Mouse (Mus musculus): ENCODE data around the gene Pik3r1. TPM values are rescaled to one million over a fixed set of nuclear protein-coding genes. Genes with fewer than 3 reads are reported as not detected.

Gene Pik3r1
- polyA plus RNA-seq, 1 experiment from 2014 or later, result 34.1 TPM

DNA sequence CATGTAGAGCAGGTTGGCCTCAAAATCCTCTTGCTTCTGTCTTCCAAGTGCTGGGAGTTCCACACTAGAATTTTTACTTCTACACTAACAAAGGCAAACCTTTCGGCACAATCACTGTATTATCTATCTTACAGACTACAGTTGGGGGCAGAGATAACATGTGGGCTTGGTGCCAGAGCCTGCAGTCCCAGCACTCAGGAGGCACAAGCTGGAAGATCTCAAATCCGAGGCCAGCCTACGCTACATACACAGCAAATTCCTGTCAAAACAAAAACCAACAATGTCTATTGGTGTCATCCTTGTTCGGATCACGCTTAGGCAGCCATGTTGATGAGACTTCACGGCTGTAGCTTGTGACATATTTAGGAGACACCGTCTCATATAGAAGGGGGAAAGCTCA, 36.2 kb downstream of the Pik3r1 start:
- Histone ChIP-seq H3K27me3 (0 out of 2 replicates have a peak, but pooled peaks cover 4% of the 10 kb centered on the region), H3K4me3 (replicated peaks) (no peak overlapping the region), H3K9me3 (no peaks in the 10 kb centered on the region), H3K36me3 (no peaks in the 10 kb centered on the region), H3K4me1 (replicated peaks) (peaks cover 22% of the 10 kb centered on the region), H3K9ac (replicated peaks) (no peak overlapping the region), H3K27ac (no peak overlapping the region), H3K4me2 (replicated peaks) (no peak overlapping the region)
- 92% methylated on average over 7 of the region's 7 CpGs for WGBS
- ATAC-seq, result no peak

GRCm38 (mm10) chr13:101730351-101730750, 37.7 kb downstream of the Pik3r1 start:
- H3K9ac ChIP-seq (replicated peaks), result no peak overlapping the region
- 0 out of 2 replicates have a peak, but pooled peaks cover 4% of the 10 kb centered on the region for H3K27me3 ChIP-seq
- no peak overlapping the region for H3K27ac ChIP-seq
- peaks cover 19% of the 10 kb centered on the region for H3K4me1 ChIP-seq (replicated peaks)
- WGBS, result 77% methylated on average over 8 of the region's 8 CpGs
- H3K9me3 ChIP-seq, result no peaks in the 10 kb centered on the region
- no peaks in the 10 kb centered on the region for H3K36me3 ChIP-seq
- no peak overlapping the region for H3K4me2 ChIP-seq (replicated peaks)
- H3K4me3 ChIP-seq (replicated peaks), result no peak overlapping the region
- ATAC-seq, result no peak

DNA sequence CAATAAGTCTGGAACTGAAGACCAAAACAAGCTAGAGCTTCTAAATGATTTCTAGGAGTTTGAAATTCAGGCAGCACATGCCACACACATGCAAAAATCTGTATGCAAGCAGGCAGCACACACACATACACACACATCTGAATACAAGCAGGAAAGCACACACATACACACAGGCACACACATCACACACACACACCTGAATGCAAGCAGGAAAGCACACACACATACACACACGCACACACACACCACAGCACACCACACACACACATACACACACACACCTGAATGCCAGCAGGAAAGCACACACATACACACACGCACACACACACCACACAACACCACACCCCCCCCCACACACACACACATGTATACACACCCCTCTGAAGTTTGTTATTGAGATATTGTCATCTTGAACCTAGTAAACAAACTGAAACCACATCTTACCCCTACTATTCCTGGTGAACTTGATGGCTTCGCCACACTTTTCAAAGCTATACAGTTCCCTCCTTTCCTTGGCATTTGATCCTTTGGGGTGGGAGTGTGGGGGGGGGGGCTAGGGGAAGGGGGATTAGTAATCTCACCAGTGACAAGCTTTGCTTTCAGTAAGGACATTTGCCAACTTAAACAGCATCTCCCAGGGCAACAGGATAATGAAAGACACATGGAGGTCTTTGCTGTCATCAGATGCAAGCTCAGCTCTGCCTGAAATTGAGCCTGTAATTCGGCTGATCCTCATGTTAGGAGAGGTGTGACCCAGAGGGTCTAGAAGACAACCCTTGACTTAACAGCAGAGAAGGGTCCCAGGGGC, 38.6 kb downstream of the Pik3r1 start:
- 0 out of 2 replicates have a peak, but pooled peaks cover 4% of the 10 kb centered on the region for H3K27me3 ChIP-seq
- WGBS, result 40% methylated on average over 4 of the region's 4 CpGs
- H3K4me3 ChIP-seq (replicated peaks), result no peak overlapping the region
- peak; percentile 77 for ATAC-seq
- no peak overlapping the region for H3K27ac ChIP-seq
- H3K9ac ChIP-seq (replicated peaks), result no peak overlapping the region
- no peaks in the 10 kb centered on the region for H3K9me3 ChIP-seq
- H3K4me2 ChIP-seq (replicated peaks), result no peak overlapping the region
- H3K36me3 ChIP-seq, result no peaks in the 10 kb centered on the region
- peaks cover 19% of the 10 kb centered on the region for H3K4me1 ChIP-seq (replicated peaks)

GRCm38 (mm10) chr13:101728816-101729215, 39.2 kb downstream of the Pik3r1 start:
- no peak; the same call in 1 of the 2 replicates for ATAC-seq
- Histone ChIP-seq H3K4me1 (replicated peaks) (peaks cover 19% of the 10 kb centered on the region), H3K27me3 (0 out of 2 replicates have a peak, but pooled peaks cover 4% of the 10 kb centered on the region), H3K27ac (no peak overlapping the region), H3K4me3 (replicated peaks) (no peak overlapping the region), H3K36me3 (no peaks in the 10 kb centered on the region), H3K9me3 (no peaks in the 10 kb centered on the region), H3K9ac (replicated peaks) (no peak overlapping the region), H3K4me2 (replicated peaks) (no peak overlapping the region)
- WGBS, result 57% methylated on average over 7 of the region's 7 CpGs

DNA sequence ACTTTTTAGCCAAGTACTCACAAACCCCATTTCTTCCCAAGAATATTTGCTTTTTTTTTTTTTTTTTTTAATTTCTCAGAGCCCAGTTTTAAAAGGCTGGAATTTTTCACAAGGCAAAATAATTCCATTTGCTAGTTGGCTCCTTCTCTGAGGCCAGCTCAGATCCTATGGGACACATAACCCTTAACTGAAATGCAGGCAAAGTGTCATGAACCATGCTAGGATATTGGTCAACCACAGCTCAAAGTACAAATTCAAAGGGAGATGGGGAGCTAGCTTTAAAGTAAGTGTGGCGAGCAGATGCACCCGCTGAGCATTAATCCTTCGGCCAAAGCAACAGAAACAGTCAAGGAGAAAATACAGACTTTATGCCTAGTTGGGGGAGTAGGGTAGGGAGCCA, 39.7 kb downstream of the Pik3r1 start:
- H3K27ac ChIP-seq, result no peak overlapping the region
- no peak overlapping the region for H3K9ac ChIP-seq (replicated peaks)
- H3K4me1 ChIP-seq (replicated peaks), result peaks cover 19% of the 10 kb centered on the region
- 0 out of 2 replicates have a peak, but pooled peaks cover 3% of the 10 kb centered on the region for H3K27me3 ChIP-seq
- H3K9me3 ChIP-seq, result no peaks in the 10 kb centered on the region
- no peak overlapping the region for H3K4me2 ChIP-seq (replicated peaks)
- 80% methylated on average over 3 of the region's 3 CpGs for WGBS
- no peak for ATAC-seq
- no peaks in the 10 kb centered on the region for H3K36me3 ChIP-seq
- no peak overlapping the region for H3K4me3 ChIP-seq (replicated peaks)

DNA sequence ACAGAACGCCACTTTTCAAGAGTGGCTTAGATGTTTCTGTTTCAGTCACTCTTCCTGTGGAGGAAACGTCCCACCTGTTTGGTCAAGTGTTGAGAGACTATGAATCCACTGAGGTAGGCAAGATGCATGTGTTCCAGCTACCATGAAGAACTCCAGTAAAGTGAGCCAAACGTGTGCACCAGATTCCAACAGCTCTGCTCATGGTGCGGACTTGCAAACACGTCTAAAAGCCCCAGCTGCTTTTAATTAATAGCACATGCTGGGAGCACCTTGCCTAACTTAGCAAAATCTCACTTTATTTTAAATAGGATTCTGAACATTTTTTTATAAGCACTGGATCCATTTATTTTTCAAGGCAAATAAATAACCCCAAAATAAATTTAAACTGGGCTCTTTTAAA, 40.2 kb downstream of the Pik3r1 start:
- Histone ChIP-seq H3K9me3 (no peaks in the 10 kb centered on the region), H3K27ac (no peak overlapping the region), H3K36me3 (no peaks in the 10 kb centered on the region), H3K27me3 (no peaks in the 10 kb centered on the region), H3K4me3 (replicated peaks) (no peak overlapping the region), H3K4me2 (replicated peaks) (no peak overlapping the region), H3K4me1 (replicated peaks) (peaks cover 19% of the 10 kb centered on the region), H3K9ac (replicated peaks) (no peak overlapping the region)
- no peak for ATAC-seq
- WGBS, result 82% methylated on average over 5 of the region's 5 CpGs

DNA sequence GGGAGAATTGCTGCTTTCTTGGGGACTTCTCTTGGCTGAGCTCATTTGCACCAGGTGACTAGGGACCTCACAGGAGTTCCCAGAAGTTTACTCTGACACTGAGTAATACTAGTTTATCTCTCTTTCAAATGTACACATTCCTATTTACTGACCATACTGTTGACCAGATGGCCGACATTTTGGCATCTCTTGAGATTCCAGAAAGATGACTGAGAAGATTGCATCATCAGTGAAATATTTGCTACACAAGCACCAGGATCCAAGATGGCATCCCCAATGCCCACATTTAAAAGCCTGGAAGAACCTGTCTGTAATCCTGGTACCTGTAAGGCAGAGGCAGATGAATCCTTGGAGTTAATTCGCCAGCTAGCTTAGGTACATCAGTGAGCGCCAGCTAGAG, 41.1 kb downstream of the Pik3r1 start:
- no peak overlapping the region for H3K4me2 ChIP-seq (replicated peaks)
- ATAC-seq, result no peak
- H3K4me3 ChIP-seq (replicated peaks), result no peak overlapping the region
- H3K9me3 ChIP-seq, result no peaks in the 10 kb centered on the region
- 92% methylated on average over 3 of the region's 3 CpGs for WGBS
- peaks cover 19% of the 10 kb centered on the region for H3K4me1 ChIP-seq (replicated peaks)
- no peak overlapping the region for H3K9ac ChIP-seq (replicated peaks)
- H3K36me3 ChIP-seq, result no peaks in the 10 kb centered on the region
- no peak overlapping the region for H3K27ac ChIP-seq
- H3K27me3 ChIP-seq, result no peaks in the 10 kb centered on the region

DNA sequence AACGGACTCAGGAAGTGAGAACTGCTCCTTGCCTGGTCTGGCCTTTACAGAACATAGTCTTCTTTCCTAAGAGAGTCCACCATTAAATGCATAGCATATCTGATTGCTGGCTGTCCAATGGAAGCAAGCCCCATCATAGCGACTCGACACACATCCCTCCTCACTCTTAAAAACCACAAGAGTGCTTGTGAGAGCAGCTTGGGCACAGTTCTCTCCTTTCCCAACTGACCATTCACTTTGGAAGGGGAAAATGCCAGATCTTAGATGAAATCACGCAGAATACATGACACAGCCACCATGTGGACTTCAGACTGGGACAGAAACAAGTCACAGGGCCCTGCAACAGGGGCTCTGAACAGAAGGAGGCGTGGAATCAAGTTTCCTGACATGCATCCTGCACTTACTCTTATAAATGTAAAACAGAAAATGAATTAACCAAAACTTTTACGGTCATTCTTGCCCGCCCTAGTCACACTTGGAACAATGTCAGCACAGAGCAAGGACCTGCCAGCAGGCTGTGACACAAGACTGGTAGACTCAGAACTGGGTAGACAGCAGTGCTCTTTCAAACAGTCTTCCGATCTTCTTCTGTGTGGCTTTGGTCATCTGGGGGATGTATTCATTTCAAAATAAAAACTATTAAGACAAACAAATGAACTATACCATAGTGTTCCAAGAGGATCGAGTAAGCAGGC, 46.0 kb downstream of the Pik3r1 start:
- Histone ChIP-seq H3K9me3 (no peaks in the 10 kb centered on the region), H3K27me3 (no peaks in the 10 kb centered on the region), H3K4me2 (replicated peaks) (no peak overlapping the region), H3K4me1 (replicated peaks) (peaks cover 7% of the 10 kb centered on the region), H3K36me3 (no peaks in the 10 kb centered on the region), H3K4me3 (replicated peaks) (no peak overlapping the region), H3K27ac (no peak overlapping the region), H3K9ac (replicated peaks) (no peak overlapping the region)
- ATAC-seq, result no peak
- WGBS, result 90% methylated on average over 9 of the region's 9 CpGs

DNA sequence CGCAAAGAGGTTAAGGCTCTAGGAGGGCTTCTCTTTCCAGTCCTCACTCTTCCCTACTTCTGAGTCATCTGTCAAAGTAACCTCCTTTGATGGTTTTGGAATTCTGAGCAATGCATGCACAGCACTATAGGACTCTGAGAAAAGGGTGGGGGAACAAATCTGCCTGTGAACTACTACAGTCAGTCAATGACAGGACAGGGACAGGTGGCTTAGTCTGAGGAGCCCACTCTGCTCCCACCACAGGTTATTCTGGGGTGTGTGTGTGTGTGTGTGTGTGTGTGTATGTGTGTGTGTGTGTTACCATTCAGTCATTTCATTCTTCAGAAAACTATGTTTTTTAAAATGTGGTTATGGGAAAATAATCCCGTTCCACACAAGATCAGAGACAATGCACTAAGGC, 46.9 kb downstream of the Pik3r1 start:
- H3K4me2 ChIP-seq (replicated peaks), result no peak overlapping the region
- H3K27ac ChIP-seq, result no peak overlapping the region
- 0 out of 2 replicates have a peak, but pooled peaks have one; percentile 7 for ATAC-seq
- H3K9me3 ChIP-seq, result no peaks in the 10 kb centered on the region
- H3K27me3 ChIP-seq, result no peaks in the 10 kb centered on the region
- no peak overlapping the region for H3K9ac ChIP-seq (replicated peaks)
- H3K4me1 ChIP-seq (replicated peaks), result peaks cover 7% of the 10 kb centered on the region
- H3K36me3 ChIP-seq, result no peaks in the 10 kb centered on the region
- 96% methylated on average over 1 of the region's 2 CpGs for WGBS
- no peak overlapping the region for H3K4me3 ChIP-seq (replicated peaks)

- no peaks in the 10 kb centered on the region for H3K27me3 ChIP-seq
- H3K9ac ChIP-seq (replicated peaks), result no peak overlapping the region
- H3K9me3 ChIP-seq, result no peaks in the 10 kb centered on the region
- no peaks in the 10 kb centered on the region for H3K36me3 ChIP-seq
- no peak overlapping the region for H3K27ac ChIP-seq
- peak overlapping the region; percentile 31; the same call in 1 of the 2 replicates for H3K4me2 ChIP-seq (replicated peaks)
- ATAC-seq, result peak; percentile 37
- 12% methylated on average over 11 of the region's 11 CpGs for WGBS
- H3K4me1 ChIP-seq (replicated peaks), result peaks cover 7% of the 10 kb centered on the region
- H3K4me3 ChIP-seq (replicated peaks), result no peak overlapping the region
Observed at GRCm38 (mm10) chr13:101719312-101719870, 48.6 kb downstream of the Pik3r1 start.

- no peaks in the 10 kb centered on the region for H3K9me3 ChIP-seq
- H3K4me2 ChIP-seq (replicated peaks), result no peak overlapping the region
- no peak overlapping the region for H3K9ac ChIP-seq (replicated peaks)
- ATAC-seq, result no peak
- H3K4me3 ChIP-seq (replicated peaks), result no peak overlapping the region
- H3K36me3 ChIP-seq, result no peaks in the 10 kb centered on the region
- no peaks in the 10 kb centered on the region for H3K27me3 ChIP-seq
- H3K27ac ChIP-seq, result no peak overlapping the region
- H3K4me1 ChIP-seq (replicated peaks), result peaks cover 7% of the 10 kb centered on the region
- WGBS, result 68% methylated on average over 7 of the region's 7 CpGs
Observed at GRCm38 (mm10) chr13:101718744-101719143, 49.3 kb downstream of the Pik3r1 start.

GRCm38 (mm10) chr13:101717836-101718235, 50.2 kb downstream of the Pik3r1 start:
- no peak overlapping the region for H3K9ac ChIP-seq (replicated peaks)
- no peaks in the 10 kb centered on the region for H3K9me3 ChIP-seq
- H3K27ac ChIP-seq, result no peak overlapping the region
- H3K4me2 ChIP-seq (replicated peaks), result no peak overlapping the region
- no peaks in the 10 kb centered on the region for H3K27me3 ChIP-seq
- no peaks in the 10 kb centered on the region for H3K36me3 ChIP-seq
- peaks cover 7% of the 10 kb centered on the region for H3K4me1 ChIP-seq (replicated peaks)
- H3K4me3 ChIP-seq (replicated peaks), result no peak overlapping the region
- 92% methylated on average over 6 of the region's 6 CpGs for WGBS
- no peak for ATAC-seq
